Mouse (Mus musculus) urinary bladder, postnatal 14 days (tissue): ENCODE measurements around the gene Edar.

Experiments
- DNase-seq: peaks from one replicate; pipeline ENCODE4 v3.0.0; 2021; ENCODE audit warnings: low spot score

Edar gene

DNA sequence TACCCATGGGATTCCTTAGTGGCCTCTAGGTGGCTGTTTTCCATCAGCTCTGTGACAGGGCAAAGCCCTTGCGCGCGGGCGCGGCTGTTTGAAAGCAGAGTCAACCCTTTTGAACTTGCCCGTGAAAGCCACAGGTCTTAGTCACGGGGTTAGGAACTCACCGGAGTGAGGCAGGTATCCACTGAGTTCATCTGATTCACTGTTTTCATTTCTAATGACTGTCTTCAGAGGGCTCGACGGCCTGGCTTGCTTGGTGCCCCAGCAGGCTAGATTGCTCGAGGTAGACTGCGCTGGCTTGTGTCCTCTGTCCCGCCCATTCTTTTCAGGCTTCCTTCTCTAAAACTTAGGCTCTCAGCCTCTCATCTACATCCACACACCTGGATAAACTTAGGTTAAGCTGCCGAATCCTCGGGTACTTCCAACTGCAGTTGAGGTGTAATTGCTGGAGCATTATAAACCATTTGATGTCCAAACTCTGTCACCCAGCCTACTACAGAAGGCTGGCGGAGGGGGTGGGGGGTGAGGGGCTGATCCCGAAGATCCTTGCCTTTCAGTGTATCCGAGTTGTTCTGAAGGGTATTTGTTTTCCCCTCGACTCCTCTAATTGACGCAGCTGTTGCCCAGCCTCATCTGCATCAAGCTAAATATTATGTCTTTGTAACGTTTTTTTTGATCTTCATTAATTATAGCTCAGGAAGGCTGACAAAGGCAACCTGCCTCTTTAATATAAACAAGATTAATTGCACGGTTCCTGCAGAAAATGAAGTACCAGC is 24.0 kb downstream of the Edar start:
- DNase-seq, result peak; percentile 45

- DNase-seq, result no peak
These were observed 26.7 kb downstream of the Edar start for GRCm38 (mm10) chr10:58648787-58649186.

GRCm38 (mm10) chr10:58644671-58645070 is 30.8 kb downstream of the Edar start:
- DNase-seq, result no peak

- peak; percentile 38 for DNase-seq
These were observed 31.3 kb downstream of the Edar start for GRCm38 (mm10) chr10:58644194-58644593.

GRCm38 (mm10) chr10:58643001-58643400 is 32.5 kb downstream of the Edar start:
- no peak for DNase-seq

GRCm38 (mm10) chr10:58641631-58642030 is 33.8 kb downstream of the Edar start:
- DNase-seq, result peak; percentile 53

GRCm38 (mm10) chr10:58640446-58641400 is 34.7 kb downstream of the Edar start:
- peak; percentile 43 for DNase-seq

DNA sequence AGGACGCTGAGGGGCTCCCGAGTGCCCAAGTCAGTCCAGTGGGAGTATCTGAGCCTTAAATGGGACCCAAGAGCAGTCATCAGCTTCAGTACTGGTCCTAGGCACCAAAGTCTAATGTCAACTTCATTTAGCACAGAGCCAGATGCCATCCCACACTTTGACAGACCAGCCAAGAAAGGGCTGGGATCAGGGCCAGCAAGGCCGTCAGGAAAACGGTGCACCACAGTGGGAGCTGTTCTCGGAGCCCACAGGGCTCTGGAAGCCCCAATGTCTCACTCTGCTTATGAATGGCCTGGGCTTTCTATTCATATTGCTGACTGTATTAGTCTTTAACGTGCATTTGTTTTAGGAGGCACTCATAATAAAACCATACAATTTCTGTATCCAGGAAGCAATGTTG is 36.2 kb downstream of the Edar start:
- no peak for DNase-seq

GRCm38 (mm10) chr10:58636431-58637080 is 38.9 kb downstream of the Edar start:
- no peak for DNase-seq

DNA sequence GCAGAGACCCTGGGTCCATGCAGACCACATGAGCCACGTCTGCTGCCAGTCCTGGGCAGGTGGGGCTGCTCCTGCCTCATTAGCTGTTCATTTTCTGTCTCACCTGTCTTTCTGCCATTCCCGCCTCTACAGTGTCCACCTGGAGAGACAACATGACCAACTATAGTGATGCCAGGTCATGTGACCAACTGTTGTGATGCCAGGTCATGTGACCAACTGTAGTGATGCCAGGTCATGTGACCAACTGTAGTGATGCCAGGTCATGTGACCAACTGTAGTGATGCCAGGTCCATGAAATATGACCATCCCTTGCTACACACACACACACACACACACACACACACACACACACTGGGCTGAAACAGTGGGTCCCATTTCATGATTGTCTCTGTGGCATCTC is 41.9 kb downstream of the Edar start:
- DNase-seq, result no peak

DNA sequence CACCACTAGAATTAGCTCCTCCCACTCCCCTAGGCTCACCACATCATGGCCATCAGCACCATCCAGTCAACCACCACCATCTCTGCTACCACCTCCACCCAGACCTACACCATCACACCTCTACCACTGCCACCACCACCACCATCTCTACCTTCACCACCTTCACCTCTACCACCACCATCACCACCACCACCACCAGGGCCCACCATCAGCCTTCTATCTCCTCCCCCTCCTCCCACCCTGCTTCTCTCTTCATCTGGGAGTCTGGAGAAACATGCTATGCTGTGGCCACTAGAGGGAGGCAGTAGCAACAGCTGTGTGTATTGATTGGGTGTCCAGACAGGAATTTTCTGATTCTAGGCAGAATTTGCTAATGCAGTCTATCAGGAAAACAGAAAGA is 47.9 kb downstream of the Edar start:
- peak; percentile 44 for DNase-seq

DNA sequence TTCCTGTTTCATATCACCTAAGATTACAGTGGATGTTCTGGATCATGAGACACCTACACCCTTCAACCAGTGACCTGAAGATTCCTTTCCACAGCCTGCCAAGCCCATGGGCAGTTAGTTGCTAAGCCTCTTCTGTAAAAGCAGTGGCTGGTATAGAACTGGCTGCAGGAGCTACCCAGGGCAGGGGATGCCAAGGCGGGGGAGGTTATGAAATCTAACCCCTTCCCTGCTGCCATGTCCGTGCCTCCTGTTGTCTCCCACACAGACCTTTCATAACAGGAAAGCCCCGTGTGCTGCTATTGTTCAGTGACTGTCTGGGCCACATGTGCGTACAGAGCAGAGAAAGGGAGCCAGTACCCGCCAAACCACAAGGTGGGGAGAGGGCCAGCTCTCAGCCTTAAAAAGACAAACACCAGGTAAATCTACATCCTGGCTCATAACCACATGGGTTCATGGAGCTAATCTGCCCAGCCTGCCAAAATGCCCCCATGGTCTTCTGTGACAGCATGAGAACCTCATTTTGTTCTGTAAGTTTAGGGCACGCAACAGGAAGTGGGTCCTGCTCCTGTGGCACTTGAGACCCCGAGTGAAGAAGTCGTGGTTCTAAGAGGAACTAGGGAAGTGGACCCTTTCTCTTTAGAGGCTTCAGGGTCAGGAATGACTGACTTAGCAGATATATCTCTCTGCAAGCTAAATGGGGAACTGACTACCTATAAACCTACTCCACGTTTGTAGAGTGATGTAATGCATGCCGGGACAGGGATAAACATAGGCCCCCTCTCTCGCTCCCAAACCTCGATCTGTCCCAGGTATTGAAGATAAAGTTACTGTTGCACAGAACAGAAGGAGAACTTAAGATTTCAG is 50.4 kb downstream of the Edar start:
- DNase-seq, result no peak

GRCm38 (mm10) chr10:58619266-58619665 is 56.2 kb downstream of the Edar start:
- no peak for DNase-seq

DNA sequence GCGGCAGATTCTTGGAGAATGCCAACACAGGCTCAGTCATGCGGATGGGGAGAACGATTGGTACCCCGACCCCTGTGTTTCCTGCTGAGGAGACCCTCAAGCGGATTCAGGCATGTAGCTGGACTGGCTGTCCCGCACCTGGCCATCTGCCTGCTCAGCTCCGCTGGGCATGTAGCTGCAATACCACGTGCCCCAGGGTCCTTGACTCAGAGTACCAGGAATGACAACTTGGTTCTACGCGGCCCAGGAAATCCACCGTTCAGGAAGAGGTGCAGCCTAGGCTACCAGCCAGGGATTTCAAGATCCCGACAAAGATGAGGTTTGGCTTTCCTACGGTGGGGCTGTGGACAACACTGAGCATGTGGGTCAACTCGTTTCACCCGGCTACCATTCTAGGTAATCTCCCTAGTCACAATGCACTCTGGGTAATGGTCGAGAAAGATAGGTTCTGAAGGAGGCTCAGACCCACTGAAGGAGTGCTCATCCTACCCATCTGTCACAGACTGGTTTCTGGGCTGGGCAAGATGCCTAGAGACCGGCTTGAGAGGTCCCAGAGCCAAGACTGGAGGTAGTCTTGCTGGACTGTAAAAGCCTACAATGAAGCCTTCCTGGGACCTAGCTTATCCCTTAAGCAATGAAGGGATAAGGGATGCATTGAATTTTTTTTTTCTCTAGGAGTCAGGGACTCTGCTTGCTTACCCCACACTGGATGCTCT is 56.8 kb downstream of the Edar start:
- peak; percentile 33 for DNase-seq

DNA sequence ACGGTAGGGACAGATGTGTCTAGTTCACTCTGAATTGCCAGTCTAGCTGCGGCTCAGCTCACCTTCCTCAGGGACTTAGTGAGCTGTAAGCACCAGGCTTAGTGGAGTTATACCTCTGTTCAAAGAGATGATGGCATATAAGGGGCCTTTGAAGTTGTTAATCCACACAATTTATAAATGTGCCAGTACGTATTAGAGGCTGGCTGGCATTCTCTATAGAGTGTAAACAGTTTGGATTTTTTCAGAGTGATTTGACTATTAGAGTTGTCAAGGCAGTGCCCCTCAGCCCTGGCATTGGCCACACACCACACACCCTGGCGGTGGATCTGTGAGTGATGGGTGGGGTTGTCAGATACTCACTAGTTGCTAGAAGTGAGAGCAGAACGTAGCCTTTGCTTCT is 58.9 kb downstream of the Edar start:
- DNase-seq, result no peak

DNA sequence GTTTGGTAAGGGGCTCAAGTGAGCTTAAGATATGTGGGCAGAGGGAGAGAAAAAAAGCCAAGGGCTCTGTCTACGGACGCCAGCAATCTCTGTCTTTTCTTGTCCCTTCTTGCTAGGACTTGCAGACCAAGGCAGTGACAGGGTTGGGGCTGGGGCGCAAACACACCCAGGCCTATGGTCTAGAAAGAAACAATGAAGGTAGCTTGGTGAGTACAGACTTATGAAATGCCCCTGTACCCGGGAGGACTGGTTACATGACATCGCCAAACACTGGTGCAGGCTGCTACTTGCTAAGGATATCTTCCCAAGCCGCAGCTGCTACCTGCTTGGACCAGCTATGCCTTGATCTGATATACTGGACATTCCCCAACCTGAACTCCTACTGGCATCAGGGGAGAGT is 60.9 kb downstream of the Edar start:
- DNase-seq, result peak; percentile 75

DNA sequence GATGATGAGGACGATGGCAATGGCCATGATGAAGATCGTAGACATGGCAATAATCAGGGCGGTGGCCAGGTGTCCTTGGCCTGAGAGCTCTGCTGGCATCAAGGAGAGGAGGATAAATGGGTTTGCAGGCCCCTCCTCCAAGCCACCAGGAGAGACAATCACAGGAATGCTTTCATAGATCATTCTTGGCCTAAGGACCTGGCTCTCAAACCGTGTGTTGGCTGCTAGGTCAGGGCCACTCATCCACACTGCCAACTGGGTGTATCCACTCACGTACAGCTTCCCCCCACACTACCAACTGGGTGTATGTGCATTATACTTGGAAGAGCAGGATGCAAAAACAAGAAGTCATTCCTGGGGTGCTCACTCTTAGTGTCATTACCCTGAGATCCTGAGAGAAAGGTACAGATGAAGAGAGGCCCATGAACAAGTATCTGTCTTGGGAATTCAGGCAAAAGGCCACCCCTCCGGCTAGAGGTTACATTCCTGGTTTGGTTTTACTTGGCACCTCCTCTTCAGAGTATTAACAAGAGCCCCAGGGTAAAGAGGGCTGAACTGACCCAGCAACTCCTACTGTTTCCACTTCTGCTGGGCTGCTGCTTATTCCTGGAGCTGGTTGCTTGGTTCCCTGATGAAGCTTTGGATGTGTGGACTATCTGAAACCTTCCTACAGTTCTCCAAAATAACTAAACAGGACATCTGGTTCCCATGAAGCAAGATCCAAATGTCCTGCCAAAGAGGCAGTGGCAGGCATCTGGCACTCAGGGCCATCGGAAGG is 64.8 kb downstream of the Edar start:
- no peak for DNase-seq

DNA sequence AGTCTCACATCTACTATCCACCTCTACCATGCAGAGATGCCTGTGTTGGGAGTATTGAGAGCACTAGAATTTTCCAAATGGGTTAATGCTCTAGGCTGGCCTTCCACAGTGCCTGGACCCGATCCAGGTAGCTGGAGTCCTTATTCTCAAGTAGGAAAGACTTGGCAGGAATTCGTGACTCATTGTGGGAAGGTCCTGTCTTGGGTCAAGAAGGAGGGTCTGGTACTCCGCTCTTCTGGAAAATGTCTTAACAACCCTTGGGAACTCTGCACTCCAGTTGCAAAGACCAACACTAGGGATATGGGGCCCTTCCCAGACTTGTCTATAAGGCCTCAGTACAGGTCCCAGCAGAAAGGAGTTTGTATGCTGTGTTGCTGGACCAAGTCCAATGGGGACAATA is 66.6 kb downstream of the Edar start:
- no peak for DNase-seq

DNA sequence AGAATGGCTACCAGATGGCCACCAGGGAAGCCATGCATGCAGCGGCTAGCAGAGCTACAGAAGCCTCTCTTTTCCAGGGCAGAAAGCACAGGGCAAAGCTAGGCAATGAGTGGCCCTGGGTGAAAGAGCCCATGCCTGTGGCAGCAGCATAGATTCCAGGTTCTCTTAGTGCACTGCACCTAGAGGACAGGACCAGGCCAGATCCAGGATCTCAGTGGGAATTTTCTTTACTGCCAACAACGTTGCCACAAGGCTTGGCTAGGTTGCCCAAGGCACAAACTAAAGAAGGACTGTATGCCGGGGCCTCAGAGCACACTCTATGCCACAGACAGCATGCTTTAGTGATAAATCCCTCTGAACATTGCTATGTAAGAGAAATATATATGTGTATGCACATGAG is 69.1 kb downstream of the Edar start:
- no peak for DNase-seq

GRCm38 (mm10) chr10:58604779-58605178 is 70.7 kb downstream of the Edar start:
- peak; percentile 74 for DNase-seq
